Mouse (Mus musculus): ENCODE results near the gene Sp7. TPM values are rescaled to one million over a fixed set of nuclear protein-coding genes. Genes with fewer than 3 reads are reported as not detected.

Gene Sp7
- total and polyA plus RNA-seq, 3 experiments = not detected

- TF ChIP-seq ETS1 (IDR thresholded peaks at IDR 0.05; ENCODE audit: low read depth, low read length) = peak; percentile 27; the same call in 1 of the 2 replicates
Observed at GRCm38 (mm10) chr15:102377163-102377543, 10.2 kb upstream of the Sp7 start (continued).

GRCm38 (mm10) chr15:102376453-102377162 lies 9.6 kb upstream of the Sp7 start:
- Histone ChIP-seq H3K27ac (ENCODE audit: control insufficient read depth, low read depth, low read length) (no peak overlapping the region), H3K36me3 (ENCODE audit: control insufficient read depth in 1 of 2, insufficient read depth in 2 of 2, low read length in 2 of 2) (peaks cover 0 to 11% of the 10 kb centered on the region in 2 experiments; a peak in 2 of 4 replicates), H3K27me3 (ENCODE audit: control insufficient read depth in 1 of 2, insufficient read depth in 2 of 2, low read length in 2 of 2) (peaks cover 6 to 13% of the 10 kb centered on the region in 2 experiments; a peak in 3 of 4 replicates), H3K79me2 (ENCODE audit: control insufficient read depth, insufficient read depth, low read length, poor library complexity) (no peaks in the 10 kb centered on the region), H3K9me3 (replicated peaks; ENCODE audit: insufficient read depth, low read length) (no peaks in the 10 kb centered on the region), H3K4me1 (ENCODE audit: control insufficient read depth in 1 of 2, insufficient read depth in 2 of 2, low read length in 2 of 2) (peaks cover 10 to 14% of the 10 kb centered on the region in 2 experiments), H3K4me3 (ENCODE audit: control insufficient read depth in 1 of 2, insufficient read depth in 1 of 2, low read depth in 2 of 2, low read length in 2 of 2) (peak overlapping the region; percentile 61 to 68), H3K9ac (ENCODE audit: control insufficient read depth, low read depth, low read length, poor library complexity, severe bottlenecking) (peak overlapping the region; percentile 60)
- DNase-seq (ENCODE audit: low read depth, low spot score) = peak; percentile 79
- TF ChIP-seq MYC (IDR thresholded peaks at IDR 0.05; ENCODE audit: low read depth, low read length) = no peak
- no peak for TF ChIP-seq MYB (IDR thresholded peaks at IDR 0.05; ENCODE audit: low read depth, low read length)
- TF ChIP-seq TCF12 (IDR thresholded peaks at IDR 0.05; ENCODE audit: low read depth, low read length) = peak; percentile 55
- TF ChIP-seq ZNF384 (IDR thresholded peaks at IDR 0.05; ENCODE audit: low read depth, low read length) = 0 out of 2 replicates have a peak, but pooled peaks have one; percentile 1
- TF ChIP-seq TBP (IDR thresholded peaks at IDR 0.05; ENCODE audit: low read depth, low read length) = no peak
- no peak for TF ChIP-seq CHD2 (IDR thresholded peaks at IDR 0.05; ENCODE audit: low read length)
- peak; percentile 96; the same call in 1 of the 2 replicates for TF ChIP-seq UBTF (IDR thresholded peaks at IDR 0.05; ENCODE audit: borderline replicate concordance, insufficient read depth, low read depth, low read length)
- TF ChIP-seq MAFK (IDR thresholded peaks at IDR 0.05; ENCODE audit: borderline replicate concordance, low read depth, low read length) = no peak
- TF ChIP-seq NELFE (IDR thresholded peaks at IDR 0.05; ENCODE audit: low read depth, low read length) = 0 out of 2 replicates have a peak, but pooled peaks have one; percentile 22
- TF ChIP-seq SIN3A (IDR thresholded peaks at IDR 0.05; ENCODE audit: low read length) = no peak
- TF ChIP-seq HCFC1 (IDR thresholded peaks at IDR 0.05; ENCODE audit: low read depth, low read length) = no peak
- no peak for TF ChIP-seq USF2 (IDR thresholded peaks at IDR 0.05; ENCODE audit: borderline replicate concordance in 1 of 2, insufficient read depth in 1 of 2, low read depth in 1 of 2, low read length in 2 of 2)
- no peak for TF ChIP-seq ZMIZ1 (IDR thresholded peaks at IDR 0.05; ENCODE audit: low read depth, low read length)
- no peak for TF ChIP-seq USF1 (IDR thresholded peaks at IDR 0.05; ENCODE audit: low read depth, low read length)
- no peak for TF ChIP-seq ZKSCAN1 (IDR thresholded peaks at IDR 0.05; ENCODE audit: low read depth, low read length)
- TF ChIP-seq SMC3 (IDR thresholded peaks at IDR 0.05; ENCODE audit: low read depth, low read length) = no peak
- peak in 1 of 2 experiments; percentile 35; a peak in 1 of 4 replicates for TF ChIP-seq POLR2A (IDR thresholded peaks at IDR 0.05; ENCODE audit: control insufficient read depth in 1 of 2, insufficient read depth in 1 of 2, low read depth in 1 of 2, low read length in 2 of 2, poor library complexity in 1 of 2)
- TF ChIP-seq MAZ (IDR thresholded peaks at IDR 0.05; ENCODE audit: low read depth, low read length) = peak; percentile 81
- no peak for TF ChIP-seq MAX (IDR thresholded peaks at IDR 0.05; ENCODE audit: low read length)

Measured in MEL (cell line).